Mouse (Mus musculus) urinary bladder, postnatal 4 days (tissue): ENCODE results near the gene Gm5773.
"Not testable (repeated sequence)": the region's sequence is repeated elsewhere in the genome, so short reads cannot be mapped to it uniquely, and the experiment has no call there.

ENCODE experiments used
- DNase-seq, 2 experiments: peaks; one replicate each; pipeline ENCODE4 v3.0.0; 2021 to 2022; ENCODE audit warnings: low spot score in 2 of 2

Gene Gm5773

GRCm38 (mm10) chr3:93772700-93773099 lies at the start of gene Gm5773:
Gm5773 (plus strand) TSS chr3:93773000.
- not testable (repeated sequence) for DNase-seq

- not testable (repeated sequence) for DNase-seq
Observed at GRCm38 (mm10) chr3:93745475-93745874, 27.3 kb upstream of the Gm5773 start.

GRCm38 (mm10) chr3:93754022-93754421 lies 18.8 kb upstream of the Gm5773 start:
- DNase-seq, result not testable (repeated sequence)

GRCm38 (mm10) chr3:93796098-93796497 lies 23.3 kb downstream of the Gm5773 start, which contains the start of gene Tdpoz4:
Tdpoz4 (plus strand) TSS chr3:93796398.
- DNase-seq, result not testable (repeated sequence)

GRCm38 (mm10) chr3:93813341-93813740 lies 40.5 kb downstream of the Gm5773 start:
- not testable (repeated sequence) for DNase-seq
